Mouse (Mus musculus): Measurements from ENCODE around the gene Mbd3. TPM values are rescaled to one million over a fixed set of nuclear protein-coding genes. Genes with fewer than 3 reads are reported as not detected.

Mbd3 gene
- polyA plus RNA-seq, 1 experiment from 2014 or later, result 125 TPM

DNA sequence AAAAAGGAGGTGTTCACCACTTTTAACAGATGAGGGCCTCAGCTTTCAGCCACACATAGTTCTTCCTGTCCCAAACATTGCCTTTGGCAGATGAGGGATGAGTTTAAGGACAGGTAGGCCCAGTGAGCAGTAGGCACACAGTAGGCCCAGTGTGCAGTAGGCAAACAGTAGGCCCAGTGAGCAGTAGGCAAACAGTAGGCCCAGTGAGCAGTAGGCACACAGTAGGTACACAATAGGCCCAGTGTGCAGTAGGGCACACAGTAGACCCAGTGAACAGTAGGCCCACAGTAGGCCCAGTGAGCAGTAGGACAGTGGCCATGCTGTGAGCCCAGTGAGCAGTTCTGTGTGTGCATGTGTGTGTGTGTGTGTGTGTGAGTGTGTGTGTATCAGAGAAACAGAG lies 40.7 kb upstream of the Mbd3 start:
- Histone ChIP-seq H3K9ac (ENCODE audit: low read length) (no peak overlapping the region), H3K4me1 (ENCODE audit: control insufficient read depth in 2 of 2, insufficient read depth in 2 of 2, low read length in 2 of 2) (peaks cover 2 to 5% of the 10 kb centered on the region in 2 experiments; a peak in 2 of 4 replicates), H3K4me3 (ENCODE audit: control insufficient read depth in 1 of 2, insufficient read depth in 1 of 2, low read depth in 1 of 2, low read length in 2 of 2) (no peak overlapping the region), H3K36me3 (ENCODE audit: control insufficient read depth, insufficient read depth, low read length) (no peaks in the 10 kb centered on the region), H3K4me2 (ENCODE audit: low read length) (no peak overlapping the region), H3K9me3 (ENCODE audit: control insufficient read depth, low read length) (no peaks in the 10 kb centered on the region), H3K27ac (replicated peaks in 1 of 2; ENCODE audit: control insufficient read depth in 1 of 2, insufficient read depth in 1 of 2, low read depth in 2 of 2, low read length in 2 of 2) (no peak overlapping the region), H3K27me3 (ENCODE audit: control insufficient read depth, insufficient read depth, low read length) (peaks cover 4% of the 10 kb centered on the region; the same call in 1 of the 2 replicates)
- no peak for ATAC-seq (ENCODE audit: insufficient number of reproducible peaks, insufficient read depth, low FRiP score, low read depth)

DNA sequence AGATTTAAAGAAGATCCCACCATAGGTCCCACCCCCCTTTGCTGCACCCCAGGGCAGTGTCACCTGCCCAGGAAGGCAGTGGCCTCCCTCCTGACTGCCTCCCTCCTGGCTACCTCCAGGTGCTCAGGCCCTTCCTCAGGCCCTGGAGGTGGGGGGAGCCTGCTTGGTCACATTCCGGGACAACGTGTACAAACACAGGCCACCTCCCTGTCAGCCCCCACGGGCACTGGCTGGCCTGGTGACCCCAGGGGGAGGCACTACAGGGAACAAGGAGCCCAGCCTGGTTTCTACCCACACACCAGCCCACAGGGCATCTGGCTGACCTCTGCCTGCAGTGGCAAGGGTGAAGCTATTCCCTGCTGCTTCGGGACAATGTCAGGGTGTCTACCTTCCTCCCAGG lies 38.6 kb upstream of the Mbd3 start:
- Histone ChIP-seq H3K36me3 (ENCODE audit: control insufficient read depth, insufficient read depth, low read length) (no peaks in the 10 kb centered on the region), H3K27me3 (ENCODE audit: control insufficient read depth, insufficient read depth, low read length) (peaks cover 4% of the 10 kb centered on the region; the same call in 1 of the 2 replicates), H3K27ac (replicated peaks in 1 of 2; ENCODE audit: control insufficient read depth in 1 of 2, insufficient read depth in 1 of 2, low read depth in 2 of 2, low read length in 2 of 2) (no peak overlapping the region), H3K4me3 (ENCODE audit: control insufficient read depth in 1 of 2, insufficient read depth in 1 of 2, low read depth in 1 of 2, low read length in 2 of 2) (no peak overlapping the region), H3K9me3 (ENCODE audit: control insufficient read depth, low read length) (no peaks in the 10 kb centered on the region), H3K9ac (ENCODE audit: low read length) (no peak overlapping the region), H3K4me1 (ENCODE audit: control insufficient read depth in 2 of 2, insufficient read depth in 2 of 2, low read length in 2 of 2) (peaks cover 2 to 5% of the 10 kb centered on the region in 2 experiments; a peak in 2 of 4 replicates), H3K4me2 (ENCODE audit: low read length) (no peak overlapping the region)
- no peak for ATAC-seq (ENCODE audit: insufficient number of reproducible peaks, insufficient read depth, low FRiP score, low read depth)
- 65% methylated on average over 4 of the region's 4 CpGs for WGBS

DNA sequence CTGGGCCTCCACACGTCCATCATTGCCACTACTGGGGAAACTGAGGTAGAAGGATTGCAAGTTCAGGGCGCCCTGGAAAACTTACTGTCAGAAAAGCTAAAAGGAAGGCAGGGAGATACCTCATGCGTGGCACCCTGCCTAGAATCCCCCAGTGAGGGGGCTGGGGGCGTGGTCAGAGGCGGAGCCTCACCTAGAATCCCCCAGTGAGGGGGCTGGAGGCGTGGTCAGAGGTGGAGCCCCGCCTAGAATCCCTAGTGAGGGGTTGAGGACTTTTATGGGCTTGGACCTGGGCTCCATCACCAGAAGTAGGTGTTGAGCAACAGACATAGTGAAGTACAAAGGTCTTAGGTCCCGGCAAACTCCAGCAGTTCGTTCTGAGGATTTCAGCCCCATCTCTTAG lies 36.9 kb upstream of the Mbd3 start:
- Histone ChIP-seq H3K27ac (replicated peaks in 1 of 2; ENCODE audit: control insufficient read depth in 1 of 2, insufficient read depth in 1 of 2, low read depth in 2 of 2, low read length in 2 of 2) (no peak overlapping the region), H3K36me3 (ENCODE audit: control insufficient read depth, insufficient read depth, low read length) (no peaks in the 10 kb centered on the region; the same call in 1 of the 2 replicates), H3K4me2 (ENCODE audit: low read length) (no peak overlapping the region), H3K4me1 (ENCODE audit: control insufficient read depth in 2 of 2, insufficient read depth in 2 of 2, low read length in 2 of 2) (peaks cover 12 to 13% of the 10 kb centered on the region in 2 experiments; a peak in 3 of 4 replicates), H3K27me3 (ENCODE audit: control insufficient read depth, insufficient read depth, low read length) (peaks cover 4% of the 10 kb centered on the region; the same call in 1 of the 2 replicates), H3K9ac (ENCODE audit: low read length) (no peak overlapping the region), H3K9me3 (ENCODE audit: control insufficient read depth, low read length) (no peaks in the 10 kb centered on the region), H3K4me3 (ENCODE audit: control insufficient read depth in 1 of 2, insufficient read depth in 1 of 2, low read depth in 1 of 2, low read length in 2 of 2) (no peak overlapping the region)
- ATAC-seq (ENCODE audit: insufficient number of reproducible peaks, insufficient read depth, low FRiP score, low read depth), result no peak
- WGBS, result 7% methylated on average over 9 of the region's 9 CpGs

DNA sequence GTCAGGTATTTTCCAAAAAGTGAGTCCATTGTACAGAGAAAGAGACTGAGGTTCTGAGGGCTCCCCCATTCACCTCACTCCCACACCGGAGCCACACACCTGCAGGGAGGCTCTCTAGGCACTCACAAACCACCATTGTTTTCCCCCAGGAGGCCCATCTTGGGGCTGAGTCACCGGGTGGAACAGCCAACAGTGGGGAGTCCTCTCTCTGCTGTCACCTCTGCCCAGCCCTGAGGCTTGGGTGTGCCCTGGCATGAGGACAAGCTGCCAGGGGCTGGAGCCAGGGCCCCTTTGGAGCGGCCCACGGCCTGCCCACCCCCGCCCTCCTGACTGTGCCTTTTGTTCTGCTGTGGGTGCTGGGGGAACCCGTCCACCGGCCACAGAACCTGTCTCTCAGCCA lies 36.4 kb upstream of the Mbd3 start:
- Histone ChIP-seq H3K9ac (ENCODE audit: low read length) (0 out of 2 replicates have a peak overlapping the region, but pooled peaks have one; percentile 23), H3K27me3 (ENCODE audit: control insufficient read depth, insufficient read depth, low read length) (peaks cover 4% of the 10 kb centered on the region; the same call in 1 of the 2 replicates), H3K36me3 (ENCODE audit: control insufficient read depth, insufficient read depth, low read length) (peaks cover 3% of the 10 kb centered on the region), H3K4me3 (ENCODE audit: control insufficient read depth in 1 of 2, insufficient read depth in 1 of 2, low read depth in 1 of 2, low read length in 2 of 2) (no peak overlapping the region), H3K4me1 (ENCODE audit: control insufficient read depth in 2 of 2, insufficient read depth in 2 of 2, low read length in 2 of 2) (peaks cover 12 to 17% of the 10 kb centered on the region in 2 experiments; a peak in 3 of 4 replicates), H3K27ac (replicated peaks in 1 of 2; ENCODE audit: control insufficient read depth in 1 of 2, insufficient read depth in 1 of 2, low read depth in 2 of 2, low read length in 2 of 2) (no peak overlapping the region), H3K4me2 (ENCODE audit: low read length) (no peak overlapping the region), H3K9me3 (ENCODE audit: control insufficient read depth, low read length) (no peaks in the 10 kb centered on the region)
- ATAC-seq (ENCODE audit: insufficient number of reproducible peaks, insufficient read depth, low FRiP score, low read depth), result no peak
- 50% methylated on average over 7 of the region's 7 CpGs for WGBS

DNA sequence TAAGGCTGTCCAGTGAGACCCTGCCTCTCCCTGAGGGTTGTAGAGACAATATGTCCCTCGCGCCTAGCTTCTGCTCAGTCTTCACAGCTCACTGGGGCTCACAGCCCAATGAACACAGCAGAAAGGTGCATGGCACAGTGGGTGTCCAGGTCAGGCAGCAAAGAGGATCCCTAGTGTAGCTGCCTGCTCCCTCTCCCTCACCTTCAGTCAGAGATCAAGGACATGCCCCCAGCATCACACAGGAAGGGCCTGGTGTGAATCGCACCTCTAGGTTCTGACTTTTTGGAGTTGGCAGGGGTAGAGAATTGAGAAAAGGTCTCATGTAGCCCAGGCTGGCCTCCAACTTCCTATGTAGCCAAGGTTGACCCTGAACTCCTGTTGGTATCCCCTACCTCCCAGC lies 35.5 kb upstream of the Mbd3 start:
- H3K36me3 ChIP-seq (ENCODE audit: control insufficient read depth, insufficient read depth, low read length), result peaks cover 13% of the 10 kb centered on the region
- H3K9me3 ChIP-seq (ENCODE audit: control insufficient read depth, low read length), result no peaks in the 10 kb centered on the region
- H3K9ac ChIP-seq (ENCODE audit: low read length), result no peak overlapping the region
- no peak for ATAC-seq (ENCODE audit: insufficient number of reproducible peaks, insufficient read depth, low FRiP score, low read depth)
- peaks cover 4% of the 10 kb centered on the region; the same call in 1 of the 2 replicates for H3K27me3 ChIP-seq (ENCODE audit: control insufficient read depth, insufficient read depth, low read length)
- WGBS, result 77% methylated on average over 3 of the region's 3 CpGs
- no peak overlapping the region for H3K4me2 ChIP-seq (ENCODE audit: low read length)
- H3K4me1 ChIP-seq (ENCODE audit: control insufficient read depth in 2 of 2, insufficient read depth in 2 of 2, low read length in 2 of 2), result peaks cover 12 to 19% of the 10 kb centered on the region in 2 experiments; a peak in 3 of 4 replicates
- H3K4me3 ChIP-seq (ENCODE audit: control insufficient read depth in 1 of 2, insufficient read depth in 1 of 2, low read depth in 1 of 2, low read length in 2 of 2), result no peak overlapping the region
- H3K27ac ChIP-seq (replicated peaks in 1 of 2; ENCODE audit: control insufficient read depth in 1 of 2, insufficient read depth in 1 of 2, low read depth in 2 of 2, low read length in 2 of 2), result no peak overlapping the region

DNA sequence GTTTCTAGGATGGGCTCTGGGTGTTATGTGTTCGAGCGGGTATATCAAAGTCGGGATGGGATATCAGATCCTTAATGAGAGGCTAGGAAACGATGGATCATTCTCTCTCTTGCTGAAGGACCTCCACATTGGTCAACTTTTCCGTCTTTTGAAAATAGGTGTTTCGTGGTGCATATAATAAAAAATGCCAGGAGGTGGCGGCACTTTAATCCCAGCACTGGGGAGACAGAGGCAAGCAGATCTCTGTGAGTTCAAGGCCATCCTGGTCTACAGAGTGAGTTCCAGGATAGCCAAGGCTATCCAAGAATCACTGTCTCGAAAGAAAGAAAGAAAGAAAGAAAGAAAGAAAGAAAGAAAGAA lies 34.9 kb upstream of the Mbd3 start:
- H3K27ac ChIP-seq (replicated peaks in 1 of 2; ENCODE audit: control insufficient read depth in 1 of 2, insufficient read depth in 1 of 2, low read depth in 2 of 2, low read length in 2 of 2), result no peak overlapping the region
- no peak overlapping the region for H3K4me3 ChIP-seq (ENCODE audit: control insufficient read depth in 1 of 2, insufficient read depth in 1 of 2, low read depth in 1 of 2, low read length in 2 of 2)
- H3K9me3 ChIP-seq (ENCODE audit: control insufficient read depth, low read length), result no peaks in the 10 kb centered on the region
- 13% methylated on average over 8 of the region's 8 CpGs for WGBS
- no peak for ATAC-seq (ENCODE audit: insufficient number of reproducible peaks, insufficient read depth, low FRiP score, low read depth)
- peaks cover 4% of the 10 kb centered on the region; the same call in 1 of the 2 replicates for H3K27me3 ChIP-seq (ENCODE audit: control insufficient read depth, insufficient read depth, low read length)
- no peak overlapping the region for H3K9ac ChIP-seq (ENCODE audit: low read length)
- peak overlapping the region; percentile 66 for H3K4me2 ChIP-seq (ENCODE audit: low read length)
- peaks cover 19% of the 10 kb centered on the region for H3K36me3 ChIP-seq (ENCODE audit: control insufficient read depth, insufficient read depth, low read length)
- H3K4me1 ChIP-seq (ENCODE audit: control insufficient read depth in 2 of 2, insufficient read depth in 2 of 2, low read length in 2 of 2), result peaks cover 12 to 19% of the 10 kb centered on the region in 2 experiments; a peak in 3 of 4 replicates

DNA sequence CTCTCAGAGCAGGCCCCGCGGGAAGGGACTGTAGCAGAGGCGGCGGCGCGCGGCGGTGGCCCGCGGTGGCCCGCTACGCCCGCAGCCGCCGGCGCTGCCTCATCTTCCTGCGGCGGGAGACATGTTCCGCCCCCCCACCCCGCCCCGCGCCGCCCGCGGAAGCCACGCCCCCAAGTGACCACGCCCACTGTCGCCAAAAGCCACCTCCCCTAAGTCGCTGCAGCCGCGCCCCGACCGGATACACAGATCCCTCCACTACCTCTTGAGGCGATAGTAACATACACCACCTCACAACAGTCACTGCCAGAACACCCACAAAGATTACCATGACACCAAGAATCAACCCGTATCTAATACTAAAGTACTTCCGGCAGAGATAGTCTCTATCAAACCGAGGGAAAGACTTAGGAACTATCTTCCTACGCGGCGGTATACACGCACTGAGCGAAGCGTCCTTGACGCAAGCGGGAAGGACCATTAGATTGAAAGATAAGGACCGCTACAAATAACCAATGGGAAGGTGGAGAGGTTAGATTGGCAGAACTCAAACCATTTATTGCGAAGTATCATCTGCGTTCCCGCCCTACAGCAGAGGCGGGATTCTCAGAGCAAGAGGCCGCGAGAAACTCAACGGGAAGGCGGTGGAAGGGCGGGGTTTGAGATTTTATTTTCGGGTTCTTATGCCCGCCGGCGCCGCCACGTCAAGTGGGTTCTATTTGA lies 34.3 kb upstream of the Mbd3 start, which contains the start of gene Tcf3:
TSS of gene Tcf3 (minus strand) at position 135 of the 720 bp plus-strand sequence.
- Histone ChIP-seq H3K36me3 (ENCODE audit: control insufficient read depth, insufficient read depth, low read length) (peaks cover 24% of the 10 kb centered on the region), H3K4me2 (ENCODE audit: low read length) (peak within 1 kb of the TSS; percentile 66), H3K9me3 (ENCODE audit: control insufficient read depth, low read length) (no peaks in the 10 kb centered on the region), H3K27me3 (ENCODE audit: control insufficient read depth, insufficient read depth, low read length) (peaks cover 4% of the 10 kb centered on the region; the same call in 1 of the 2 replicates), H3K4me3 (ENCODE audit: control insufficient read depth in 1 of 2, insufficient read depth in 1 of 2, low read depth in 1 of 2, low read length in 2 of 2) (peak within 1 kb of the TSS; percentile 87 to 92), H3K27ac (replicated peaks in 1 of 2; ENCODE audit: control insufficient read depth in 1 of 2, insufficient read depth in 1 of 2, low read depth in 2 of 2, low read length in 2 of 2) (peak within 1 kb of the TSS; percentile 90 to 93), H3K4me1 (ENCODE audit: control insufficient read depth in 2 of 2, insufficient read depth in 2 of 2, low read length in 2 of 2) (peaks cover 12 to 19% of the 10 kb centered on the region in 2 experiments; a peak in 3 of 4 replicates), H3K9ac (ENCODE audit: low read length) (peak within 1 kb of the TSS; percentile 95)
- ATAC-seq (ENCODE audit: insufficient number of reproducible peaks, insufficient read depth, low FRiP score, low read depth), result peak; percentile 87
- under 1% methylated on average over 48 of the region's 61 CpGs for WGBS
